Mouse (Mus musculus): ENCODE results near the gene Klra10. TPM values are rescaled to one million over a fixed set of nuclear protein-coding genes. Genes with fewer than 3 reads are reported as not detected.

Klra10 gene
- not detected for polyA plus RNA-seq (2017; shearing (Covaris generic))

GRCm38 (mm10) chr6:130281828-130282227 lies at the start of gene Klra10:
Gene Klra10, minus strand, starts transcription at chr6:130281928.

GRCm38 (mm10) chr6:130233222-130233621 lies 48.5 kb downstream of the Klra10 start, which contains the start of gene Klra7:
Gene Klra7, minus strand, starts transcription at chr6:130233322.

Other genes starting within 250 kb of the Klra10 start
- under 1 TPM in 1 of 2 experiments, not detected in 1; 0.23 TPM for gene Klra4, start 214.7 kb downstream of the Klra10 start, polyA plus RNA-seq (2017; shearing (Covaris generic))
- gene Klra8, start 152.0 kb downstream of the Klra10 start, polyA plus RNA-seq (2017; shearing (Covaris generic)), result under 1 TPM in 1 of 2 experiments, not detected in 1; 0.15 TPM
- gene Klra9, start 88.8 kb downstream of the Klra10 start, polyA plus RNA-seq (2017; shearing (Covaris generic)), result not detected
- gene Klra7, start 48.6 kb downstream of the Klra10 start, polyA plus RNA-seq (2017; shearing (Covaris generic)), result under 1 TPM in 1 of 2 experiments, not detected in 1; 0.43 TPM
- gene Klra3, start 55.6 kb upstream of the Klra10 start, polyA plus RNA-seq (2017; shearing (Covaris generic)), result not detected
- not detected for gene Klra1, start 104.9 kb upstream of the Klra10 start, polyA plus RNA-seq (2017; shearing (Covaris generic))

All from activated CD4-positive, CD25-positive, alpha-beta regulatory T cell (primary cell).